Mouse (Mus musculus) small intestine, adult 2 months (tissue): Measurements from ENCODE around the gene Gm42421.

Experiments
- CTCF ChIP-seq: fragments of 200-500 bp; IDR thresholded peaks from 2 replicates; pipeline ENCODE4 v1.5.1; 2012; ENCODE audit warnings: low read depth, mild to moderate bottlenecking, control low read depth, inconsistent platforms, low read length, moderate library complexity, mixed read lengths; ENCODE audit not compliant: insufficient replicate concordance, insufficient read length; ENCODE audit errors: extremely low read depth
- POLR2A ChIP-seq: fragments of 200-500 bp; IDR thresholded peaks from 2 replicates; pipeline ENCODE4 v1.6.1; 2012; ENCODE audit warnings: low read depth, mild to moderate bottlenecking, control low read depth, inconsistent platforms, low read length, moderate library complexity

DNA sequence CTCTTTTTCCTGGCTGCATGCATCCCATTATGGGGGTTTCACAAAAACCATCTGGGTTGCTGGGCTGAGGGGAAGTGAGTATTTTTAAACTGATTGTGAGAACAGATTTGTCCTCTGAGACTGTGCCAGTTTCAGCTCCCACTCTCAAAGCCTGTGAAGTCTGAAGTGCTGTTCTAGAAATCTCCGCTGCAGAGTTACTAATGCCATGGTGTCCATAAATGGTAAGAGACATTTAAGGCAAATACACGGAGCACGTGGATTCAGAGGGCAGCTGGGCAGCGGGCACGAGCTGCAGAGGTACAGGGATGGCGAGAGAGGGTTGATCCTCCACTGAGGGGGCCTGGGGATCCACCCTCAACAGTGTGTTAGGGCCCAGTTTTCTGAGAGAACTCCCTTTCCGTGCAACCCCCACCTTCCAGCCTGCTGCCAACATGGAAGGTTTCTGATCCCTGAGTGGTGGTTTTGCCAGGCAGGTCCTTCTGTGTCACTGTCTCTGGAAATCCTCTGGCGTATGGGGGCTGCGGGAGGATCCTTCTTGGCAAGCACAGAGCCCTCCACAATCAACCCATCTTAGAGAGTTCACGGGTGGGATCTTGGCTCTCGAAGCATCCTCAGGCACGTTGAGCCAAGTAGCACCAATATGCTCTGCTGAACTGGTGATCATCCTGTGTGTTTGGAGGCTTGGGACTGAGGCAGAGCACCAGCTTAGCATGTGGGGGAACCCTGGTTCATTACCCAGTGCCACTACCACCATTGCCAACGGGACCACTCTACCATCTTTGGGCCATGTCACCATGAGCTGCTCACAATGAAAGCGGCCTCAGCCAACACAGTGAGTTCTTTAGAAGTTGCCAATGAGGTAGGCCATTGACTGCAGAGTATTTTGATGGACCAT lies 15.5 kb downstream of the Gm42421 start:
- TF ChIP-seq CTCF (no peak), POLR2A (no peak)
